Mouse (Mus musculus) intestine, embryonic 14.5 days (tissue): ENCODE measurements around the gene Pcsk5. TPM values are rescaled to one million over a fixed set of nuclear protein-coding genes. Genes with fewer than 3 reads are reported as not detected.
A peak's percentile ranks its signal among the peaks of the same experiment; 100 is the strongest.

Experiments used
- ATAC-seq: fragments of 200-750 bp; cut with Nextera tagmentation; replicated peaks from 2 replicates; pipeline ENCODE4 v1.8.0; 2017; ENCODE audit warnings: low read depth, moderate number of reproducible peaks, moderate TSS enrichment, moderate library complexity; ENCODE audit not compliant: low FRiP score, low TSS enrichment
- DNase-seq: peaks from one replicate; pipeline ENCODE4 v3.0.0-alpha.2; 2018; ENCODE audit warnings: low spot score
- H3K27ac ChIP-seq: fragments of 300-500 bp; sonication (generic); 2 replicates; pipeline ENCODE4 v1.5.1; 2014; ENCODE audit warnings: low read depth, mild to moderate bottlenecking, control low read depth
- H3K27me3 ChIP-seq: fragments of 300-500 bp; sonication (generic); replicated peaks from 2 replicates; pipeline ENCODE4 v1.6.1; 2014; ENCODE audit warnings: low read length, control low read depth; ENCODE audit not compliant: control insufficient read depth, insufficient read depth
- H3K36me3 ChIP-seq: fragments of 300-500 bp; sonication (generic); 2 replicates; pipeline ENCODE4 v1.6.1; 2014; ENCODE audit warnings: low read length, control low read depth; ENCODE audit not compliant: control insufficient read depth, insufficient read depth
- H3K4me1 ChIP-seq: fragments of 300-500 bp; sonication (generic); replicated peaks from 2 replicates; pipeline ENCODE4 v1.6.1; 2014; ENCODE audit warnings: low read length, control low read depth, mixed read lengths; ENCODE audit not compliant: control insufficient read depth, insufficient read depth
- H3K4me2 ChIP-seq: fragments of 300-500 bp; sonication (generic); 2 replicates; pipeline ENCODE4 v1.6.1; 2014; ENCODE audit warnings: low read length
- H3K4me3 ChIP-seq: fragments of 300-500 bp; sonication (generic); 2 replicates; pipeline ENCODE4 v1.5.1; 2014; ENCODE audit warnings: low read depth, low read length, control low read depth, mixed read lengths
- H3K9ac ChIP-seq: fragments of 300-500 bp; sonication (generic); 2 replicates; pipeline ENCODE4 v1.6.1; 2014; ENCODE audit warnings: mild to moderate bottlenecking, low read length
- H3K9me3 ChIP-seq: fragments of 300-500 bp; sonication (generic); 2 replicates; pipeline ENCODE4 v1.6.1; 2016; ENCODE audit warnings: low read length, control low read depth; ENCODE audit not compliant: control insufficient read depth
- WGBS: fragments of 180-500 bp; shearing (Covaris S2); extraction: QIAGEN DNeasy Blood & Tissue Kit; methylation state at CpG from one replicate; pipeline ENCODE4 v1.1.7; 2014; 5-methylcytosine and 5-hydroxymethylcytosine counted together
- polyA plus RNA-seq: library from polyadenylated mRNA; unstranded; fragments of >200 nt; fragmentation: Nextera tagmentation; extraction: Ambion mirVana; gene quantifications from 2 replicates; pipeline ENCODE4 v1.2.1, GENCODE M21; 2014

Pcsk5 gene
- polyA plus RNA-seq, 1 experiment from 2014 or later, result 27.4 TPM

DNA sequence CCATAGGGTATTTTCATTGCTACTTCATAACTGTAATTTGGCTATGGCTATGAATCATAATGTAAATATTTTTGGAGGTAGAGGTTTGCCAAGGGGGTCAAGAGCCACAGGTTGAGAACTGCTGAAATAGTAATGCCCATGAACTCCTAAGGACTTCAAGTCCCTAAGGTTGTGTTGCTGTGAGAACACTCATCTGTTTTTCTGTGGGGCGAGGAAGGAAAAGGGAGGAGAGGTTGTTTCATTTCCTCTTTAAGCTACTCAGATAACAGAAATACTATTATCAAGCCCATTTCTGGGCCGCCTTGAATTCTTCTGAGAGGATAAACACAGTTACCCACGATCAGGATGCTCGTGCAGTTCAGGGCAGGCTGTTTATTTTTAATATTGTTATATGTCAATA lies 440.6 kb downstream of the Pcsk5 start:
- H3K9me3 ChIP-seq, result no peaks in the 10 kb centered on the region
- ATAC-seq (no peak), DNase-seq (no peak)
- no peaks in the 10 kb centered on the region for H3K27me3 ChIP-seq
- peaks cover 6% of the 10 kb centered on the region; the same call in 1 of the 2 replicates for H3K4me1 ChIP-seq
- H3K9ac ChIP-seq, result no peak overlapping the region
- no peak overlapping the region for H3K4me3 ChIP-seq
- H3K4me2 ChIP-seq, result no peak overlapping the region
- H3K36me3 ChIP-seq, result peaks cover 32% of the 10 kb centered on the region
- no peak overlapping the region for H3K27ac ChIP-seq
- 88% methylated on average over 4 of the region's 4 CpGs for WGBS

- Histone ChIP-seq H3K4me1 (peaks cover 6% of the 10 kb centered on the region; the same call in 1 of the 2 replicates), H3K36me3 (peaks cover 14% of the 10 kb centered on the region), H3K9ac (peak within 1 kb of the TSS; percentile 77), H3K4me2 (peak within 1 kb of the TSS; percentile 75), H3K9me3 (no peaks in the 10 kb centered on the region), H3K4me3 (peak within 1 kb of the TSS; percentile 84), H3K27me3 (no peaks in the 10 kb centered on the region), H3K27ac (peak within 1 kb of the TSS; percentile 39)
- WGBS, result under 1% methylated on average over 78 of the region's 83 CpGs
- ATAC-seq (peak; percentile 98), DNase-seq (peak; percentile 97)
These were observed 443.4 kb downstream of the Pcsk5 start, which contains the start of gene Rfk for GRCm38 (mm10) chr19:17393841-17394591. TSS of gene Rfk (plus strand) at chr19:17394043.

GRCm38 (mm10) chr19:17392866-17393265 lies 444.6 kb downstream of the Pcsk5 start:
- Histone ChIP-seq H3K9me3 (no peaks in the 10 kb centered on the region), H3K36me3 (peaks cover 7% of the 10 kb centered on the region; the same call in 1 of the 2 replicates), H3K27me3 (no peaks in the 10 kb centered on the region), H3K9ac (no peak overlapping the region), H3K4me1 (peaks cover 6% of the 10 kb centered on the region; the same call in 1 of the 2 replicates), H3K4me2 (peak overlapping the region; percentile 75), H3K4me3 (peak overlapping the region; percentile 84; the same call in 1 of the 2 replicates), H3K27ac (no peak overlapping the region)
- ATAC-seq (no peak), DNase-seq (no peak)
- 6% methylated on average over 3 of the region's 3 CpGs for WGBS

- H3K9ac ChIP-seq, result no peak overlapping the region
- 15% methylated on average over 2 of the region's 2 CpGs for WGBS
- H3K4me3 ChIP-seq, result no peak overlapping the region
- no peaks in the 10 kb centered on the region for H3K4me1 ChIP-seq
- no peaks in the 10 kb centered on the region for H3K36me3 ChIP-seq
- no peak overlapping the region for H3K27ac ChIP-seq
- no peaks in the 10 kb centered on the region for H3K27me3 ChIP-seq
- DNase-seq, result no peak
- no peaks in the 10 kb centered on the region for H3K9me3 ChIP-seq
- no peak overlapping the region for H3K4me2 ChIP-seq
- peak; percentile 45; the same call in 1 of the 2 replicates for ATAC-seq
These were observed 449.0 kb downstream of the Pcsk5 start for GRCm38 (mm10) chr19:17388404-17388803.

DNA sequence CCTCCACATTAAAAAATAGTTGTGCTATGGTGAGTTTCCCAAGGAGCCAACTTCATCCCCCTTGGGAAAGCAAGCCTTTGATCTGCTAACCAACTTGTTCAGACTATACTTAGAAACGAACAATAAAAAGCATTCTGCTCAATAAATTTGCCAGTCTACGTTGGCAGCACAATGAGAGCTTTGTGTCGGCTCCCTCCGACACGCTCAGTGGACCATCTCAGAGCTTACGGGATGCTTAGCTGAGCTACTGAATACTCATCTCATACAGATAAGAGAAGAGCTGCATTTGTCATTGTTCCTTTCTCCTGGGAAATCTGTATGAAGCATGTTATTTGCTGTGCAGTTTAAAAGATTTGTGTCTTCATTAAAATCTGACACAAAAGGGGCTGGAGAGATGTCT lies 451.0 kb downstream of the Pcsk5 start:
- 73% methylated on average over 6 of the region's 6 CpGs for WGBS
- no peak for ATAC-seq
- no peaks in the 10 kb centered on the region for H3K36me3 ChIP-seq

DNA sequence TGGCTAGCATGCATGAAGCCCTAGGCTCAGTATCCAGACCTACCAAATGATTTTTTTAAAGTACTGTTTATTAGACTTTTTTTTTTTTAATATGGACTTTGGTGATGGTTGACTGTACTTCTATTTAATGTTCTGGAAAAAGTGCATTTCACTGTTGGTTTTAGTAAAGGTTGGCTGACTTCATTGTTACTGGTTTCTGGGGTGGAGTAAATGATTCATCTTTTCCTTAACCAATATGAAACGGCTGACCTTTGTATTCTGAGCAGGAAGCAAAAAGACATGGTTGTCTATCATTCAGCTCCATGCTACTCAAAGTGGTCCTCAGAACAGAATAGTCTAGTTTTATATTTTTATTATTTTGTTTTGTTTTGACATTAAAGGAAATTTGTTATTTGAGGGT lies 452.0 kb downstream of the Pcsk5 start:
- Histone ChIP-seq H3K4me3 (no peak overlapping the region), H3K9ac (no peak overlapping the region), H3K4me2 (no peak overlapping the region), H3K27me3 (no peaks in the 10 kb centered on the region), H3K27ac (no peak overlapping the region), H3K4me1 (no peaks in the 10 kb centered on the region), H3K36me3 (no peaks in the 10 kb centered on the region), H3K9me3 (no peaks in the 10 kb centered on the region)
- ATAC-seq, result no peak
- no peak for DNase-seq
- 72% methylated on average over 1 of the region's 1 CpGs for WGBS

More for the DNA sequence above, 451.0 kb downstream of the Pcsk5 start:
- Histone ChIP-seq H3K4me2 (no peak overlapping the region), H3K4me3 (no peak overlapping the region), H3K27ac (no peak overlapping the region), H3K9ac (no peak overlapping the region), H3K4me1 (no peaks in the 10 kb centered on the region), H3K9me3 (no peaks in the 10 kb centered on the region), H3K27me3 (no peaks in the 10 kb centered on the region)
- no peak for DNase-seq

DNA sequence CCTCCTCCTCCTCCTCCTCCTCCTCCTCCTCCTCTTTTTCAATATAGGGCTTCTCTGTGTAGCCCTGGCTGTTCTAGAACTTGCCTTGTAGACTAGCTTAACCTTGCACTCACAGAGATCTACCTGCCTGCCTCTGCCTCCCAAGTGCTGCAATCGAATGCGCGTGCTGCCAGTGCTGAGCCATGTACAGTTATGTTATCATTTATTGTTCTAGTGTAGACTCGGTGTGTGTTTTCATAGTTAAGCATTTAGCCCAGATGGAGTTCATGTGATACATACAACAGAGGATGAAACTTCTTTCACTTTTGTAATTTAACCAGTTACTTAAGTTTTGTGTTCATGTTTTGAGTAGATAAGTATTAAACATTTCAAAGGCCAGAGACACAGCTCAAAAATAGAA lies 452.4 kb downstream of the Pcsk5 start:
- Histone ChIP-seq H3K36me3 (no peaks in the 10 kb centered on the region), H3K27me3 (no peaks in the 10 kb centered on the region), H3K4me2 (no peak overlapping the region), H3K27ac (no peak overlapping the region), H3K9me3 (no peaks in the 10 kb centered on the region), H3K4me3 (no peak overlapping the region), H3K9ac (no peak overlapping the region), H3K4me1 (no peaks in the 10 kb centered on the region)
- DNase-seq (no peak), ATAC-seq (no peak)
- WGBS, result 97% methylated on average over 4 of the region's 4 CpGs

- Histone ChIP-seq H3K4me3 (no peak overlapping the region), H3K9me3 (no peaks in the 10 kb centered on the region), H3K4me1 (no peaks in the 10 kb centered on the region), H3K27ac (no peak overlapping the region), H3K9ac (no peak overlapping the region), H3K4me2 (no peak overlapping the region), H3K27me3 (no peaks in the 10 kb centered on the region), H3K36me3 (no peaks in the 10 kb centered on the region)
- DNase-seq (no peak), ATAC-seq (no peak)
- WGBS, result 86% methylated on average over 6 of the region's 6 CpGs
These were observed 454.5 kb downstream of the Pcsk5 start for GRCm38 (mm10) chr19:17382807-17383397.
